Mouse (Mus musculus) adrenal gland (tissue): ENCODE results near the gene Fbxl19.

ENCODE experiments used
- intact Hi-C: fragments of 180-260 bp; cut with DNase I; formaldehyde crosslinking; loops from one replicate; pipeline ENCODE4 v1.15.1; 2025

The Fbxl19 gene

DNA sequence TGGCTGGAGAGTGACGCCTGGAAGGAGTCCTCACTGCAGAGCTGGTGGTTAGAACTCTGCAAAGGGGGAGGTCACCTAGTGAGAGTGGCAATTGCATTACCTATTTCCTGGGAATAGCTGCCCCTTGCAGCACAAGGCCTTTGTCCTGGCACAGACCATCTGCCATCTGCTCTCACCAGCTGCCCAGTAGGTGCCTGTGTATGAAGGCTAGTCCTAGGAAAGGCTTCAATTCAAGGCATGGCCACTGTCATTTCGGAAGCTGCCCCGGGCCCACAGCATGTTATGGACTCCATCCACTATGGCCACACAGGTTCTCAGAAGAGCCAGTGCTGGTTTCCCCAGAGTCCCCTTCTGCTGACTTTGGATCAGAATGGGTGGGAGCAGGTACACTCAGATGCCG, 54.2 kb downstream of the Fbxl19 start:
- intact Hi-C loops, result no loop called here

DNA sequence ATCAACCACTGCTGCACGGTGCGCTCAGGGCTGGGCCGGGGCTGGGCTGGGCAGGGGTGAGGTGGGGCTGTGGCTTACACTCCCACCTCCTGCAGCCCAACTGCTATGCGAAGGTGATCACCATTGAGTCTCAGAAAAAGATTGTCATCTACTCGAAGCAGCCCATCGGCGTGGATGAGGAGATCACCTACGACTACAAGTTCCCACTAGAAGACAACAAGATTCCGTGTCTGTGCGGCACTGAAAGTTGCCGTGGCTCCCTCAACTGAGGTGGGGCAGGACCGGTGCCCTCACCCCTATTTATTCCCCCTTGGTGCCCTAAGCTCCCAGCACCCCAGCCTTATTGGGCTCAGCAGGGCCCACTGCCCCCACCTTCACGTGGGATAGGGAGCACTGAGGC, 54.9 kb downstream of the Fbxl19 start:
- intact Hi-C loops, result no loop called here

DNA sequence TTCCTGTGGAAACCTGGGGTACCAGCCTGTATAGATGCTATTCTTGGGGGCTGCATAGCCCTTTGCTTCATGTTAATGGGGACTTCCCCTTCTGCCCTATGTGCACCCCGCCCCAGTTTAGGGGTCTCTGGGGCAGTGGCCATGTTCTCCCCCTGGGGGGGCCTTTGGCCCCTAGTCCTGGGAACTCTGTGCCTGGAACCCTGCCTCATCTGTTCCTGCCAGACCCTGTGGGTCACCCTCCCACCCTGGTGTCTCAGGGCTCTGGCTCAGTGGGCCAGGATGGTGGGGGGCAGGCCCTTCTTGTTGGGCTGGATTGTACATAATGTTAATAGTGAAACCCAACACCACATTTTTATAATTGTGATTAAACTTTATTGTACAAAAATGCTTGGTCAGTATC, 55.4 kb downstream of the Fbxl19 start:
- intact Hi-C loops, result loop anchor here (2.0 kb wide), 1 partner anchor 41 kb away; no protein-coding TSS in a partner anchor

DNA sequence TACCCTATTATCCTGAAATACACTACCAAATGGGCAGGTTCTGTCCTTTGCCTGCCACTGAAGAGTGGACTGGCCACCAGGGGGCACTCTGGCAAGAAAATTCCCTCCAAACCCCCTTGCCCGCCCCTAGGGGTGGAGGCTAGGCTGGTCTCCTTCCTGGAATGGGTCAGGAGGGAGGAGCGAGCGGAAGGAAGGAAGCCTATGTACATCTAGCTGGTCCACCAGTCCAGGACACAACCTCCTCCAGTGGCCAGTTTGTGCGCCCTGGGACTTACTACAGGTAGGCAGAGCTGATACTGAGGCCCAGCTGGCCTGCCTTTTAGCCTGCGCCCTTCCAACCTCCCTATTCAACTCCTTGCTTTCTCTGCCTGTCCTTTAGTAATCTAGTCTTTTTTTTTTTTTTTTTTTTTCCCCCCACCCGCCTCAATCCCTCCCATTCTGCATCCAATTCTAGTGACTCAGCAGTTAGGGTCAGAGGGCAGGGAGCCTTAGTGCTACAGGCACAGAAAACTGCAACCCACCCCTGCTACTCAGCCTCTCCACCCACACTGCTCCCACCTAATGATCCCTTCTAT, 56.2 kb downstream of the Fbxl19 start, which contains the start of gene Hsd3b7:
Gene Hsd3b7 (plus strand): TSS at position 170 of the 575 bp plus-strand sequence.
- intact Hi-C loops, result loop anchor here (2.0 kb wide), 1 partner anchor 40 kb away; no protein-coding TSS in a partner anchor

DNA sequence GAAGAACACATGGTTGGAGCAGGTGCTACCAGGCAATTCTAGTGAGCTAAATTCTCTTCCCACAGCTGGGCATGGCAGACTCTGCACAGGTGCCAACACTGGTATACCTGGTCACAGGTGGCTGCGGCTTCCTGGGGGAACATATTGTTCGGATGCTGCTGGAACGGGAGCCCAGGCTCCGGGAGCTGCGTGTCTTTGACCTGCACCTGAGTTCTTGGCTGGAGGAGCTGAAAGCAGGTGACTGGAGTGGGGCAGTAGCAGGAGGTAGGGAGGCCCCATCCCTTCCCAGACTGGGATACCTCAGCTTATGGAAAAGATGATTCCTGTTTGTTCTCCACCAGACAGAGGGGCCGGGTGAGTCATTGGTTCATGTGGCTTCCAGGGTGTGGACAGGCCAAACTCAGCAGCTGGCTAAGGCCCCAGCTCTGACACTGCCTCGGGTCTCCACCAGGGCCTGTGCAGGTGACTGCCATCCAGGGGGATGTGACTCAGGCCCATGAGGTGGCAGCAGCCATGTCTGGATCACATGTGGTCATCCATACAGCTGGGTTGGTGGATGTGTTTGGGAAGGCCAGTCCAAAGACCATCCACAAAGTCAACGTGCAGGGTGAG, 56.8 kb downstream of the Fbxl19 start:
- intact Hi-C loops, result loop anchor here (2.0 kb wide), 1 partner anchor 40 kb away; no protein-coding TSS in a partner anchor

DNA sequence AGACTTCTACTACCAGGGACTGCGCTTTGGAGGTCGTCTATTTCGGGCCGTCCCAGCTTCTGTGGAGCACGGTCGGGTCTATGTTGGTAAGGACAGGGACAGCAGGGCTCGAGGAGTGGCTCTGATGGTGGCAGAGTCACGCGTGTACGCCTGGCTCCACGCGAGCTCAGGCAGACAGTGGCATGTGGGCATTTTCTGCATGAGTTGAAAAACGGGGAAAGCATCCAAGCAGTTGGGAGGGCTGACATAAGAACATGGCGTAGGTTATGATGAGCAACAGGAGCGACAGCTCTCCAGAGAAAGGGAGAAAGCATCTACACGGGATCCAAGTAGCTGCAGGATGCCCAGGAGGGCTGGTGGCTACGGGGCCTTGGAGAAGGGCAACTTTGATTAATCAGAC, 58.0 kb downstream of the Fbxl19 start:
- intact Hi-C loops, result no loop called here

DNA sequence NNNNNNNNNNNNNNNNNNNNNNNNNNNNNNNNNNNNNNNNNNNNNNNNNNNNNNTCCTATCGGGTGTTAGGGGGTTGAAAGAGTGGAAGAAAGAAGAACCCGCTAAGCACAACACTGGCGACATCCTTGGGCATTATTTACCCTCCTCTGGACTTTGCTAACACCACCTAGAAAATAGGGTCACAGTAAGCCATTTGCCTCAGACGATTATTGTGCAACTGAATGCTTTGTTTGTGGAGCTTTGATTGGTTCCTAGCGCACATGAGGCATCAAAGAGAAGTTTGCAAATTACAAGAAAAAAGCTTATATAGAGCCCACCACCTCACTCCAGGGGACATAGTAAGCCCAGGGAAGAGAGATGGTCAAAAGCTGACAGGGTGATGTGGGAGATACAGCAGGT, 64.5 kb downstream of the Fbxl19 start:
- intact Hi-C loops, result no loop called here

DNA sequence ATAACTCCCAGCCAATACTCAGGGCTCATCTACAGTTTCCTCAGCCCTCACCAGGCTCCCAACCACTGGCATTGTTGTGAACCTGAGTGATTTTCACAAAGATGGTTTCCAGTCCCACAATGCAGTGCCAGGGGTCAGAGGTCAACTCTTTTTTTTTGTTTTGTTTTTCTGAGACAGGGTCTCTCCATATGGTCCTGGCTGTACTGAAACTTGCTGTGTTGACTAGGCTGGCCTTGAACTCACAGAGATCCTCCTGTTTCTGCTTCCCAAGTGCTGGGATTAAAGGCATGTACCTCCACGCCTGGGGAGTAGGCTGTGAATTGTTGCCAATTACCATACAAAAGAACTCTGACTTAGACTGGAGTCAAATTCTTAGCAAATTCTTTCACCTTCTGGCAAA, 65.5 kb downstream of the Fbxl19 start:
- intact Hi-C loops, result no loop called here

DNA sequence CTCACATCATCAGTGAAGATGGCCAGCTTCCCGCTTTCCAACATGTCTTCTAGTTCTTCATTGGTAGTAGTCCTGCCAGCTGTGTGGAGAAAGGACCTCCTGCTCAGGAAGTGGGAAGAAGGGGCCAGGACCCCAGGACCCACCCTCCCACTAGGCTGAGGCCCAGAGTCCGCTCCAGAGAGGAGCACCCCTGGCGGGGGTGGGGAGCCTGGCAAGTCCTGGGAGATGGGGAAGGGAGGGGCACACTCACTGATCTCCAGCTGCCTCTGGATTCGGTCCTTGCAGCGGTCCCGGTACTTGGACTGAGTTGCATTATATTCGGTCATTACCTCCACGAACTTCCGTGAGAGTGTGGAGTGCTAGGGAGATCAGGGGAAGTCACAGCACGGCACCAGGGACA, 66.3 kb downstream of the Fbxl19 start:
- intact Hi-C loops, result no loop called here

DNA sequence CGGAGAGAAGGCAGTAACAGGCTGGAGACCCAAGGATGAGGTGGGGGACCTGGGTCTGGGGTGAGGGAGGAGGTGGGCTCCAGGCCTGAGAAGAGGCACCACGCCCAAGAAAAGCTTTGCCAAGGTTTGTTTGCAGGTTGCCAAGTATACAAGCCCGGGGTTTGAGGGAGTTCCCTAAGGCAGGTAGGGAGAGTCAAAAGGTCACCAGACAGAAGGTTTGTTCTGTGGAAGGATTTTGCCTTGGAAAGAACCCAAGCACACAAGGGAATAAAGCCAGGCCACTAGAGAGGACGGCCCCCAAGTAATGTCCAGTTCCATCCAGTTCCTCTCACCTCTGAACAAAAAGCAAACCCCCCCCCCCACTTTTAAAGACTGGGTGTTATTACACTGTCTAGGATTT, 66.9 kb downstream of the Fbxl19 start:
- intact Hi-C loops, result no loop called here

DNA sequence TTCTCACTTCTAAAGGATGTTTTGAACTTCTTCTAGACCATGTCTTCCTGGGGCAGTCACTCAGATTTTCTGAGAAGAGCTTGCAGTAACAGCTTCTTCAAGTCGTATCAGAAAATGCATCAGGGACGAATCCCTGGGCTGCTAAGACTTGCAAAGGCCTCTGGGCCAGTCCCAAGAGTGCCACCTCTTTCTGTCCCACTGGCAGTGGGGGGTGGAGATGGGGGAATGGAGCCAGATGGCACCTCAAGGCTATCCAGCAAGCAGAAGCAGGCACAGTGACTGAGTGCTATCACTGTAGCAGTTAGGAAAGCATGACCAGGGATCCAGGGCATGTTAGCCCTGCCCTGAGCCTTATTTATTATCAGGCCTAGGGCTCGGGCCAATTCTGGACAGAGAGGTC, 67.9 kb downstream of the Fbxl19 start:
- intact Hi-C loops, result no loop called here

DNA sequence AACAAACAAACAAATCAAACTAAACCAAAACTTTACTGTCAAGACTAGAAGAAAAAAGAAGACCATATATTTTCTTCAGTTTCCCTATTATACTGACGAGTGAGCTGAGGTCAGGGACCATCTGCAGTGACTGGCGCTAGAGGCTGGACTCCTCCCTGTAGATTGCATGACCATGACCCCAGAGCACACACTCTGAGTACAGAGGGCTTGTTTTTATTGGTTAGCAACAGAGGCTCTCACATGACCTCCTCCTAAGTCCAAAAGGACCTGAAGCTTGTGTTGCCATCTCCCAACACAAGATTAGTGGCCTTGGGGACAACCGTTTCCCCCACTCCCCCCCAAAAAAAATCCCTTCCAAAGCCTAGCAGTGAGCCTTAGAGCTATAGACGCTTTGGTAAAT, 69.5 kb downstream of the Fbxl19 start:
- intact Hi-C loops, result no loop called here

DNA sequence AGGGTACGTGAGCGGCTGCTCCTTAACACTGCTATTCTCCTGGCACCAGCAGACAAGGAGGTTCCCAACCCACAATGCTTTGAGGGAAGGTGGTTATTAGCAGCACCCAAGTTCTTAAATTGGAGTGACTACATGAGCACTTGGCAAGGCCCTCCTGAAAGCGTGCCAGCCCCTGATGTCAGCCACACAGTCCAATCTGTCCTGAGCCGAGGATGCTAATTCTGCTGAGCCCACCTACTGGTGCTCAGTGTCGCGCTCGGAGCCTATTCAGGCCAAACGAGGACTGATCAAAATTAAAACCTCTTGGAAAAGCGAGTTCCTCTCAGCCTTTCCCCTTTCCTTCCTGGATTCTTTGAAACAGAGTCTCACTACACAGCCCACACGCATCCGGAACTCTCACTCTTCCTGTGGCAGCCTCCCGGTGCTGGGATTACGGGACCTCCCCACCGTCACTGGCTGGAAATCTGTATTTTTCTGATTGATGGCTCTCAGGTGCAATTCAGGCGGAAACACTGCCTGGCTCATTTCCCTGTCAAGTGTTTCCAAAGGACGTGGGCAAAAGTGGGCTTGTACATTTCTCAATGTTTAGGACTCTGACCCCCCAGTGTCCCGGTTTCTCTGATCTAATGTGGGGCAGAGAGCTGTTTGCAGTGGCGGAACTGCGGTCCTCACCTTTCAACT, 70.0 kb downstream of the Fbxl19 start:
- intact Hi-C loops, result no loop called here

DNA sequence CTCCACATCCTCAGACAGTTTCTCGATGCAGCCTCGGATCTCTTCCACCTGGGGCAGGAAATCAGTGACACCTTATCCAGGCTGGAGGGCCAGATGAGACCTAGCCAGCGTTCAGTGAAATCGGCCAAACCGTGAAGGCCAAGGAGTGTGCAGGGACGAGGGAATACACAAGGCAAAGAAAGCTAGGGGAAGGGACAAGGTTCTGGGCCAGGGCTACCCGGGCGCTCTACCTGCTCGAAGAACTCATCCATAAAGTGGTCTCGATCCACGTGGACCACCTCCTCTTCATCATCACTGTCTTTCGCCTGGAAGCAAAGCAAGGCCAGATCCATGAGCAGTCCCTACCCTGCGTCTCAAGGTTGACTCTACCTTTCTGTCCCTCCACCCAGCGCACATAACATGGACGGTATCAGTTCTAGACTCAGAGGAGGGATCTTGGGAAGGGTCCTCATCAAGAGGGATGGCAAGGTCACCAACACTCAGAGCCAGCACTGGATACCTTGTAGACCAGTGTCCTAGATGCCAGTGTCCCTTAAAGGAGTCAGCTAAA, 70.8 kb downstream of the Fbxl19 start:
- intact Hi-C loops, result no loop called here

DNA sequence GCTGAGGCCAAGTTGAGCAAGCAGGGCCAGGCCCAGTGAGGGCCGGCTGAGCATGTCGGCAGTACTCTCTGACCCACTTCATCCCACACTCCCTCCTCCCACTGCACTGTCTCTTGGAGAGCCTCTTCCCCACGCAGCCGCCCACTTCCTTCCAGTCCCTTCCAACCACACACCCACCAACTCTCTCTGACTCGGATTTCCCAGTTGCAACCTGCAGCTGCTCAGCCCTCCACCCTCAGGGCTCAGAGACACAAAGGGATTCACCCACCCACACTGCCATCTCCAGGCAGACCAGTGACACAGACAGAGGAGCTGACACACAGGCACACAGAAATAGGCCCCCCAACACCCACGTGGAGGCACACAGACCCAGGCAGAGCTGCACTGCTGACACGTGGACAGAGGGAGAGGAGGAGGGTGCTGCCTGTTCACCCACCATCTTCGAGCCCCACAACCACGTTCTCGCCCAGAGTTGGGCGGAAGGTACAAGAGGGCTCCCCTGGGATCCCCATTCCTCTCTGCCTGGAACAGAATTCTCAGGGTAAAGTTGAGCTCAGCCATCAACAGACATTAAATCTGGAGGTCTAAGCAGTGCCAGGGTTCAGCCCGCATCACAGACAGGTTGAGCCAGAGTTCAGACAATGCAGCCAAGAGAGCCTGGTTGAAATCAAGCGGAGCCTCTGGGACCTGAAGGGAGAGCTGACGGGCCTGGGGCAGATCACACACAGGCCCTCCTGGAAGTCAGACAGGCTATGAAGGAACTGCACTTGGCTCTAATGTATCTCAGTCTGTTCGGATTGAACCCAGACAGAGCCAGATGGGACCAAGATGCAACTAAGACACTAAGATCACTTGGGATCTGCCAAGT, 71.8 kb downstream of the Fbxl19 start:
- intact Hi-C loops, result no loop called here

DNA sequence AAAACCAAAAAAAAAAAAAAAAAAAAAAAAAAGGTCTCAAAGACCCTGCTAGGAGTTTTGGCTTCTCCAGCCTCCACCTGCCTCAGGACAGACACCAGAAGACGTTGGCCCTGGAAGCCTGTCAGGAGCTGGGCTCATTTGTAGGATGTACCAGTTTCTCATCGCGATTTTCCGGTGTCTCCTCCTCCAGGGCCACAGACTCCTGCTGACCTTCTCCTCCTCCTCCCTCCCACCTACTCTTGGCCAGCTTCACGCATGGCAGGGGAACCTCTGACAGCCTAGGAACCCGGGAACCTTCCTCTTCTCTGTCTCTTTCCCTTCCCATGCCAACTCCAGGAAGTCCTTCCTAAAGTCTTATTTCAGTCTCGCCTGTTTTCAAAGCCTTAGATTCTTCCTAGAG, 72.7 kb downstream of the Fbxl19 start:
- intact Hi-C loops, result no loop called here

DNA sequence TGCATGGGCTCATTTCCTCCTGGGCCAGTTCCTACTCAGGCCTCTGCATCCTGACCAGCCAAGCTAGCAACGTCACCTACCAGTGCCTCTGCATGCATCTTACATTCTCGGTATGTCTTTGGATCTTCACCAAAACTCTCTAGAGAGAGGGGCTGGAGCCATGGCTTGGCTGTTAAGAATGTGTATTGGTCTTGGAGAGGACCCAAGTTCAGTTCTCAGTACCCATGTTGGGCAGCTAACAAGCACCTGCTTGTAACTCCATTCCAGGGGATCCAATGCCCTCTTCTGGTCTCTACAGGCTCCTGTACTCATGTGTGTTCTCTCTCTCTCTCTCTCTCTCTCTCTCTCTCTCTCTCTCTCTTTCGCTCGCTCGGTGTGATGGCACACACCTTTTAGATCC, 73.4 kb downstream of the Fbxl19 start:
- intact Hi-C loops, result no loop called here
